Mouse (Mus musculus): Measurements from ENCODE around the gene Klc2.

- TF ChIP-seq CTCF (conservative IDR thresholded peaks at IDR 0.05; ENCODE audit: low read length) (no peak), POU5F1 (IDR thresholded peaks at IDR 0.05; ENCODE audit: borderline replicate concordance, low read length) (no peak)
Measured at GRCm38 (mm10) chr19:5098363-5099143, 19.8 kb downstream of the Klc2 start, which contains the start of gene Cnih2.
